23 mouse cellular contexts compared by ENCODE assay signal in genomic region chr16:55570097-55570496, GRCm38 (mm10).
"Had no signal": no experiment of that assay in that cellular context is flagged by ENCODE, and none has a peak within 500 bp of the region (broad histone marks: within the 10 kb centered on the region; RNA-seq: fewer than 3 reads in every experiment).

No protein-coding gene starts in this region.

- H3K27ac ChIP-seq: forebrain, embryonic 15.5 days; heart, embryonic 10.5 days; heart, embryonic 15.5 days; hindbrain, embryonic 13.5 days; hindbrain, embryonic 15.5 days; hindbrain, postnatal 0 days; limb, embryonic 13.5 days; limb, embryonic 15.5 days had no signal

- H3K27me3 ChIP-seq: forebrain, embryonic 15.5 days; heart, embryonic 13.5 days; heart, embryonic 15.5 days; hindbrain, embryonic 13.5 days; hindbrain, embryonic 15.5 days; limb, embryonic 13.5 days; limb, embryonic 15.5 days had no signal

- DNase-seq: forebrain, postnatal 0 days; gastrocnemius, postnatal 14 days; gastrocnemius, postnatal 36 days; heart, adult 18-20 months; heart, postnatal 14 days; heart, postnatal 36 days; kidney, adult 11 months; kidney, adult 8-10 months; kidney, postnatal 10 days; kidney, postnatal 36 days; layer of hippocampus, adult 9-11 months; layer of hippocampus, postnatal 36 days; left cerebral cortex, postnatal 4 days had no signal

- ATAC-seq: forebrain, embryonic 15.5 days; forebrain, postnatal 0 days; hindbrain, postnatal 0 days; intestine, embryonic 16.5 days had no signal

- H3K4me2 ChIP-seq: forebrain, embryonic 15.5 days; heart, embryonic 13.5 days; heart, embryonic 15.5 days; hindbrain, embryonic 13.5 days; hindbrain, embryonic 15.5 days; limb, embryonic 13.5 days; limb, embryonic 15.5 days had no signal

- H3K36me3 ChIP-seq: forebrain, embryonic 15.5 days; heart, embryonic 10.5 days; heart, embryonic 13.5 days; heart, embryonic 15.5 days; hindbrain, embryonic 13.5 days; hindbrain, embryonic 15.5 days; limb, embryonic 13.5 days; limb, embryonic 15.5 days had no signal

- H3K4me1 ChIP-seq: forebrain, embryonic 15.5 days; heart, embryonic 10.5 days; heart, embryonic 15.5 days; hindbrain, embryonic 13.5 days; hindbrain, embryonic 15.5 days; limb, embryonic 13.5 days; limb, embryonic 15.5 days had no signal

- H3K9me3 ChIP-seq: forebrain, embryonic 15.5 days; heart, embryonic 10.5 days; heart, embryonic 15.5 days; hindbrain, embryonic 13.5 days; hindbrain, embryonic 15.5 days; limb, embryonic 13.5 days; limb, embryonic 15.5 days had no signal

- H3K9ac ChIP-seq: forebrain, embryonic 15.5 days; forebrain, postnatal 0 days; heart, embryonic 13.5 days; heart, embryonic 15.5 days; hindbrain, embryonic 13.5 days; hindbrain, embryonic 15.5 days; limb, embryonic 13.5 days; limb, embryonic 15.5 days had no signal

- H3K4me3 ChIP-seq: forebrain, embryonic 15.5 days; heart, embryonic 10.5 days; heart, embryonic 13.5 days; heart, embryonic 15.5 days; hindbrain, embryonic 13.5 days; hindbrain, embryonic 15.5 days; limb, embryonic 13.5 days; limb, embryonic 15.5 days had no signal
